Mouse (Mus musculus) forebrain, embryonic 10.5 days (tissue): ENCODE data around the gene Lce1d. TPM values are rescaled to one million over a fixed set of nuclear protein-coding genes. Genes with fewer than 3 reads are reported as not detected.

Experiments used
- DNase-seq: peaks from one replicate; pipeline ENCODE4 v3.0.0-alpha.2; 2017; ENCODE audit warnings: low spot score; ENCODE audit errors: extremely low spot score
- H3K27ac ChIP-seq: fragments of 300-500 bp; sonication (generic); 2 replicates; pipeline ENCODE4 v1.5.1; 2016; ENCODE audit warnings: mild to moderate bottlenecking
- H3K27me3 ChIP-seq: fragments of 300-500 bp; sonication (generic); 2 replicates; pipeline ENCODE4 v1.6.1; 2016; ENCODE audit warnings: mild to moderate bottlenecking; ENCODE audit not compliant: poor library complexity, severe bottlenecking
- H3K36me3 ChIP-seq: fragments of 300-500 bp; sonication (generic); replicated peaks from 2 replicates; pipeline ENCODE4 v1.6.1; 2016; ENCODE audit warnings: mild to moderate bottlenecking, moderate library complexity
- H3K4me1 ChIP-seq: fragments of 300-500 bp; sonication (generic); 2 replicates; pipeline ENCODE4 v1.6.1; 2016
- H3K4me3 ChIP-seq: fragments of 300-500 bp; sonication (generic); 2 replicates; pipeline ENCODE4 v1.5.1; 2016; ENCODE audit warnings: mild to moderate bottlenecking, moderate library complexity
- H3K9me3 ChIP-seq: fragments of 300-500 bp; sonication (generic); 2 replicates; pipeline ENCODE4 v1.6.1; 2016; ENCODE audit warnings: mild to moderate bottlenecking, moderate library complexity
- WGBS: fragments of 180-500 bp; shearing (Covaris S2); methylation state at CpG from one replicate; pipeline ENCODE4 v1.1.7; 2016; 5-methylcytosine and 5-hydroxymethylcytosine counted together
- polyA plus RNA-seq: library from polyadenylated mRNA; unstranded; fragments of >200 nt; fragmentation: Nextera tagmentation; extraction: Ambion mirVana; gene quantifications from 2 replicates; pipeline ENCODE4 v1.2.1, GENCODE M21; 2016

Gene Lce1d
- polyA plus RNA-seq, 1 experiment from 2014 or later = not detected

GRCm38 (mm10) chr3:92637745-92638652 lies 49.0 kb downstream of the Lce1d start:
- WGBS = 58% methylated on average over 1 of the region's 1 CpGs
- no peak for DNase-seq
- no peaks in the 10 kb centered on the region for H3K27me3 ChIP-seq
- H3K36me3 ChIP-seq = no peaks in the 10 kb centered on the region
- no peak overlapping the region for H3K4me3 ChIP-seq
- no peaks in the 10 kb centered on the region for H3K9me3 ChIP-seq
- H3K27ac ChIP-seq = no peak overlapping the region
- no peaks in the 10 kb centered on the region; the same call in 1 of the 2 replicates for H3K4me1 ChIP-seq

Other genes starting within 250 kb of the Lce1d start
- gene Sprr1b, start 248.4 kb downstream of the Lce1d start, polyA plus RNA-seq = not detected in 2 replicates
- not detected in 2 replicates for gene Sprr3, start 228.5 kb downstream of the Lce1d start, polyA plus RNA-seq
- not detected in 2 replicates for gene Sprr1a, start 201.3 kb downstream of the Lce1d start, polyA plus RNA-seq
- gene Sprr4, start 186.7 kb downstream of the Lce1d start, polyA plus RNA-seq = not detected in 2 replicates
- not detected in 2 replicates for gene 2310046K23Rik, start 152.7 kb downstream of the Lce1d start, polyA plus RNA-seq
- gene Ivl, start 113.5 kb downstream of the Lce1d start, polyA plus RNA-seq = not detected in 2 replicates
- not detected in 2 replicates for gene Smcp, start 98.2 kb downstream of the Lce1d start, polyA plus RNA-seq
- gene 2210017I01Rik, start 79.7 kb downstream of the Lce1d start, polyA plus RNA-seq = not detected in 2 replicates
- not detected in 2 replicates for gene Lce6a, start 65.5 kb downstream of the Lce1d start, polyA plus RNA-seq
- not detected in 2 replicates for gene Lce1a1, start 38.9 kb downstream of the Lce1d start, polyA plus RNA-seq
- not detected in 2 replicates for gene Lce1b, start 30.3 kb downstream of the Lce1d start, polyA plus RNA-seq
- gene Lce1a2, start 16.9 kb downstream of the Lce1d start, polyA plus RNA-seq = not detected in 2 replicates
- gene Lce1c, start 8.0 kb downstream of the Lce1d start, polyA plus RNA-seq = not detected in 2 replicates
- gene Lce1e, start 21.9 kb upstream of the Lce1d start, polyA plus RNA-seq = not detected in 2 replicates
- gene Lce1f, start 33.1 kb upstream of the Lce1d start, polyA plus RNA-seq = not detected in 2 replicates
- gene Gm38119, start 51.9 kb upstream of the Lce1d start, polyA plus RNA-seq = not detected in 2 replicates
- not detected in 2 replicates for gene Lce1g, start 65.1 kb upstream of the Lce1d start, polyA plus RNA-seq
- not detected in 2 replicates for gene Lce1h, start 77.9 kb upstream of the Lce1d start, polyA plus RNA-seq
- not detected in 2 replicates for gene Lce1i, start 91.7 kb upstream of the Lce1d start, polyA plus RNA-seq
- gene Lce1j, start 103.3 kb upstream of the Lce1d start, polyA plus RNA-seq = not detected in 2 replicates
- gene Lce1k, start 120.7 kb upstream of the Lce1d start, polyA plus RNA-seq = not detected in 2 replicates
- gene Kprp, start 140.0 kb upstream of the Lce1d start, polyA plus RNA-seq = not detected in 2 replicates
- gene Lce1l, start 164.1 kb upstream of the Lce1d start, polyA plus RNA-seq = not detected in 2 replicates
- not detected in 2 replicates for gene 2310050C09Rik, start 183.0 kb upstream of the Lce1d start, polyA plus RNA-seq
- gene Lce3a, start 239.0 kb upstream of the Lce1d start, polyA plus RNA-seq = not detected in 2 replicates
- gene Lce3b, start 245.8 kb upstream of the Lce1d start, polyA plus RNA-seq = not detected in 2 replicates